Mouse (Mus musculus) heart, postnatal 10 days (tissue): ENCODE measurements around the gene Gpr107. TPM values are rescaled to one million over a fixed set of nuclear protein-coding genes. Genes with fewer than 3 reads are reported as not detected.

Experiments
- DNase-seq, 2 experiments: peaks; one replicate each; pipeline ENCODE4 v3.0.0; 2021
- intact Hi-C: fragments of 180-260 bp; cut with DNase I; formaldehyde crosslinking; loops from one replicate; pipeline ENCODE4 v1.15.1; 2025
- total RNA-seq, 2 experiments: library from RNA; stranded (reverse); gene quantifications; 2 replicates each; pipeline ENCODE4 v1.2.3; 2021

The Gpr107 gene
- total RNA-seq, 2 experiments from 2014 or later = 42.1 to 42.3 TPM

DNA sequence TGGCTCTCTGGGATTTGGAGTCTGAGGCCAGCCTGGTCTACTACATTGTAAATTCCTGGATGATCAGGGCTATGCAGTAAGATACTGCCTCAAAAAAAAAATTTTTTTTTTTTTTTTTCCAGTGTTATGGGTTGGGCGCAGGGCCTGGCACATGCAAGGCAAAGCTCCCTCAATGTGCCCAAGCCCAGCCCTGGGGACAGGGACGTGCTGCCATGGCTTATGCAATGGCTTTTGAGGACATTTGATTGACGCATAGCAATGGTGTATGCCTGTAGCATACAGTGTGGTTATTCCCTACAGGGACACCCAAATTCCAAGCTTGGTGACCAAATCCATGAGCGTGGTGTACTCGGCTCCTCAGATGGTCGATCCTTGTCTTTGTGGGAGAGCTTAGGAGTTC is 87.7 kb downstream of the Gpr107 start:
- DNase-seq = no peak
- intact Hi-C loops = no loop called here

DNA sequence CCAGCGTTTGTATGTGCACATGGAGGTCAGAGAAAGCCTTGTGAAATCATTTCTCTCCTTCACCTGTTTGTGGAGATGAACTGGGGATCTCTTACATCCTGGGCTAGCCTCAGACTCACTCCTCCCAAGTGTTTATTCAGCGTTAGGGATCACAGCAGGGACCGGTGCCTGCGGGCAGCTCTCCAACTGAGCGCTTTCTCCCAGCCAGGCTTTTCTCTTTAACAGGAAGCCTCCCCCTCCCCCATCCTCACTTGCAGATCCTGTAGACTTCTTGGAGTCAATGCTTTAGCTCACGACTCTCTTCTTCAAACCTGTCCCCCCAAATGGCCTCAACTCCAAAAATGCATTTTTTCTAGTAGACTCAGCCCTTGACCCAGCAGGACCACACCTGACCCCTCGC is 89.5 kb downstream of the Gpr107 start:
- intact Hi-C loops = no loop called here
- no peak for DNase-seq

DNA sequence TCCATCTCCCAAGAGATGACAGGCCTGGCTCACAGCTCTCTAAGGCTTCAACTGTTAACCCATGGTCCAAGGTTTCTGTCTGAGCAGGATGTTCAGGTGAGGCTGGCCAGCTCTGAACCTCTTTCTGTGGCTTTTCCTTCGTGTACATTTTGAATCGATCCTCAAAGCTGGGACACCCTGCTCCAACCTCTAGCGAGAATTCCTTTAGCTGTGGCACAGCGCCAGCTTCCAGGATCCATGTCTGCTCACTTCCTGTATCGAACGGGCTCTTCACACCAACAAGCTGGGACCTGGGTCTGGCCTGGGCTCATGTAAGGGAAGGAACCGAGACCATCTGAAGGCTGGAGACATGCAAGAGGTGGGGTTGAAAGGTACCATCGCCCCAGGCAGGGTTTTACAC is 92.1 kb downstream of the Gpr107 start:
- no peak for DNase-seq
- intact Hi-C loops = no loop called here

DNA sequence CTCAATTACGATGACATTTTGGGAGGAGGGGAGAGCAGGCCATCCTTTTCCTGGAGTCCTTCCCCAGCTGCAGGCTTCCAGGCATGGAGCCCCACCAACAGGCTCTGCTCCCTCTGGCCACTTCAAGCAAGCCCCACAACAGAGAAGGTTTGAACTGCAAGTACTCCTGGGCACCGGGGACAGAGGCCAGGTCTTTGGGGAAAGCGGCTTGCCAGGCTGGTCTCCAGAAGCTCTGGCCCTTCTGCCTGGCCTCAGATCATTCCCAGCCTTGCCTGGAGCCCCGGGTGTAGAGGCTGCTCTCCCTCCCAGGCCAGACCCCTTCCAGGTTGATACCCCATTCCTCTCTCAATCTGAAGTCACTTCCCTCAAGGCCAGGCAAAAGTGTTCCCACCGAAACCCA is 92.9 kb downstream of the Gpr107 start:
- DNase-seq = no peak
- intact Hi-C loops = loop anchor here (5.0 kb wide), 1 partner anchor 47 kb away; no protein-coding TSS in a partner anchor

DNA sequence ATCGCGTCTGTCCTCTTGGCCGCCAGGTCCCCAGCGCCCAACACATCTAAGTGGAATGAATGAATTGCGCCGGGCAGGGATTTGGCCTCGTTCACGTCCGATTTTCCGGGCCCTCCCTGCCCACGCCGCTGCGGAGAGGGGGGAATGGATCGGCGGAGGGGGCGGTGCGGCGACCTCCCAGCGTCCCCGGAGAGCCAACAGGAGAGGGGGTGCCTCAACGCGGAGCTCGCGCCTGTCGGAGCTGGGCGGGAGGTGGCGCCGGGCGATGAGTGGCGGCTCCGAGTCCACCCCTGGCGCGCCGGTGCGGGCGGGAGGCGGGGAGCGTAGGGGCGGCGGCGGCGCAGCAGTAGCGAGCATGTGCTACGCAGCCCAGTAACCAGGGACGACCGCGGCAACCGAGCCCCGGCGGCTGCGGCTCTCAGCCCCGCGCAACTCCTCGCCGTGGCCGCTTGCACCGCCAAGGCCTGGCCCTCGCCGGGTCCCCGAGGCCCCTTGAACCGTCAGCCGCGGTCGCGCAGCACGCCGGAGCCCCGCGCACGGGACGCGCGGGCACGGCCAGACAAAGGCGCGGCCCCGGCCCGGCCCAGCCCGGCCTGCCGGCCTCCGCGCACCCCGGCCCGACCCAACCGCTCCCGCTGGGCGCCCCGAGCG is 93.5 kb downstream of the Gpr107 start, which contains the start of gene Ncs1:
Ncs1 (plus strand) TSS at position 333 of the 651 bp plus-strand sequence.
- intact Hi-C loops = loop anchor here (5.0 kb wide), 1 partner anchor 47 kb away; no protein-coding TSS in a partner anchor
- peak; percentile 77 to 86 for DNase-seq

DNA sequence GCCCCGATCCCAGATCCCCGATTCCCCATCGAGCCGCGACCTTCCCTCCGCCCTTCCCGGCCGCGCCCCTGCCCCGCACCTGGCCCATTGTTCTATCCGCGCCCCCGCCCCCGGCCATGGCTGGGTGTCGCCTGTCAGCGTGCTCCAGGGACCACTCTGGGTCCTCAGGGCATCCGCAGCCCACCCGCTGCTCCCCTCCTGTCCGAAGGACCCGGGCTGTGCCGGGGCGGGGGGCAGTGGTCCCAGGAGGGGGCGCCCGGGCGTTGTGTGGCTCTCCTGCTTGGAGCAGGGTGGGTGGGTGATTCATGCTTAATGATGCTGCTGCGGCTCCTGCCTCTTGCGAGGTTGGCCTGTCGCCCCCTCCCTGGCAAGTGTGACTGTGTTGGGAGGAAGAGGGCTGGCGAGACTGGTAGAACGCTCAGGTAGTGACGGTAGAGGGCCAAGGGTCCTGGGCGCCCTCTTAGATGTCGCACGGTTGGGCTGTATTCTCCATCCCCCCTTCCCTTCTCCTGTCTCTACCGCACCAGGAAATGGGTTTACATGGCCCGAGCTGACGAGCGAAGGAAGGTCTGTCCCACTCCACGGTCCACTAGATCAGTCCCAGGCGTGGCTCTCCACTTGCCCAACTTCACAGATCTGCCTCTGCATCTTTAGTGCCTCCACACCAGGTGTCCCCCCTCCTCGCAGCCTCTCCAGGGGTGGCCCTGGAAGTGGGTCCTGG is 94.3 kb downstream of the Gpr107 start:
- DNase-seq = peak; percentile 40 to 47
- intact Hi-C loops = loop anchor here (5.0 kb wide), 1 partner anchor 46 kb away; no protein-coding TSS in a partner anchor

DNA sequence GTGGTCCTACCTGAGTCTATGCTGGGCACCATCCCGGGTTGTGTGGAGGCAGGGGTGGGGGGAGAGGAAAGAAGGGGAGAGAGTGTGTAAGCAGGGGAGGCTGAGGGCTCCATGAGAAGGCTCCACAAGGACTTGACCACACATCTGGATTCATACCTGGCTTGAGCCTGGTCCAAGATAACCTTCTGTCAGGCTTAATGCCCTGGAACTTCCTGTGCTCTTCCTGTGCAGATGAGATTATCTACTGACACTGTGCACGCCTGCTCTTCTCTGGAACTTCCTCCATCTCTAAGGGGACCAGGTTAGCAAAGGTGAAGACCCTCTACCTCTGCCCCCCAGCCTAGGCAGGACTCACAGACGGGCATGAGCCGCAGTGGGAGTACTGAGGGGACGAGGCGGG is 96.7 kb downstream of the Gpr107 start:
- DNase-seq = no peak
- intact Hi-C loops = loop anchor here (5.0 kb wide), 1 partner anchor 43 kb away; no protein-coding TSS in a partner anchor

DNA sequence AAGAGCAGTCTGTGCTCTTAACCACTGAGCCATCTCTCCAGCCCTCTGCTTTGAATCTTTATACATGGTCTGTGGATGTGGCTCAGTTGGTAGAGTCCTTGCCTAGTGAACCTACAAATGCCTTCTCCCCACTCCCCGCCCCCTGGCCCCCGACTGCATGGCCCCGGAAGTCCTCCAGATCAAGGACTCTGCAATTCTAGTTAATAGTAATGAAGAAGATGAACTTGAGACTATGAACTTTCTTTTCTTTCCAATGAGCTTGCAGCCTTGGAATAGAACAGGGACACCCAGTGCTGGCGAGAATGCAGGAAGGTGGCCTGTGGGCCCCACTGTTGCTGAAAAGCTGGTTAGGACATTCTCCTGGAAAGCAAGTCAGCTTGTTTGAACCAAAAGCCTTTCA is 100.1 kb downstream of the Gpr107 start:
- intact Hi-C loops = no loop called here
- no peak for DNase-seq

DNA sequence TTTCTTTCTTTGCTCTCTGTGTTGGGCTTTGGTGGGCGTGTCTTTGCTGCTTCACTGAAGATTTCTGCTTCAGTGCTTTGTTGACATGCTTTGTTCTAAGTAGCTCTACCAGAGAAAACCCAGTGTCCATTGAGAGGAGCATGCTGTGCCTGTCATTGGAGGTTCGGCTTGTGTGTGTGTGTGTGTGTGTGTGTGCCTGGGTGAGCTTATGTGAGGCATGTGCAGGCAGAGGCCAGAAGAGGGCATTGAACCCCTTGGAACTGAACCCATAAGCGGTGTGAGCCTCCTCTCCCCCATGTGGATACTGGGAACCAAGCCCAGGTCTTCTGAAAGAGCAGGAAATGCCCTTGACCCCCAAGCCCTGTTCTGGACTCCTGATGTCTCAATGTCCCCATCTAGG is 101.3 kb downstream of the Gpr107 start:
- no peak for DNase-seq
- intact Hi-C loops = no loop called here

DNA sequence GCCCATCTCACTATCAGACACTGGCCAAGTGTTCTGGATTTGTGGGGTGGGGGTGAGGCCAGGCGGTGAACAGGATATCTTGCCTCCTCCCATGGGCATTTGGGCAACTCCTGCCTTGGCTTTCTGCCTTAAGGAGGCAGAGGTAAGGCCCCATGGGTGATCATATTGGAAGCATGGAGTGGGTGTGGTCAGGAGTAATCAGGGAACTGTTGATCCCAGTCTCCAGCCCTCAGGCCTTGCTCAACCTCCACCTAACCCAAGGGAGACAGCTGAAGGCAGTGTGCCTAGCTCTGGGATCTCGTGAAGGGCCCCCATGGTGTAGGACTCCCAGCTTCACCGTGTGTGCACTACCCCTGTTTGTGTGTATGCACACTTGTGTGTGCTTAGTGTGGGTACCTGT is 102.7 kb downstream of the Gpr107 start:
- no peak for DNase-seq

DNA sequence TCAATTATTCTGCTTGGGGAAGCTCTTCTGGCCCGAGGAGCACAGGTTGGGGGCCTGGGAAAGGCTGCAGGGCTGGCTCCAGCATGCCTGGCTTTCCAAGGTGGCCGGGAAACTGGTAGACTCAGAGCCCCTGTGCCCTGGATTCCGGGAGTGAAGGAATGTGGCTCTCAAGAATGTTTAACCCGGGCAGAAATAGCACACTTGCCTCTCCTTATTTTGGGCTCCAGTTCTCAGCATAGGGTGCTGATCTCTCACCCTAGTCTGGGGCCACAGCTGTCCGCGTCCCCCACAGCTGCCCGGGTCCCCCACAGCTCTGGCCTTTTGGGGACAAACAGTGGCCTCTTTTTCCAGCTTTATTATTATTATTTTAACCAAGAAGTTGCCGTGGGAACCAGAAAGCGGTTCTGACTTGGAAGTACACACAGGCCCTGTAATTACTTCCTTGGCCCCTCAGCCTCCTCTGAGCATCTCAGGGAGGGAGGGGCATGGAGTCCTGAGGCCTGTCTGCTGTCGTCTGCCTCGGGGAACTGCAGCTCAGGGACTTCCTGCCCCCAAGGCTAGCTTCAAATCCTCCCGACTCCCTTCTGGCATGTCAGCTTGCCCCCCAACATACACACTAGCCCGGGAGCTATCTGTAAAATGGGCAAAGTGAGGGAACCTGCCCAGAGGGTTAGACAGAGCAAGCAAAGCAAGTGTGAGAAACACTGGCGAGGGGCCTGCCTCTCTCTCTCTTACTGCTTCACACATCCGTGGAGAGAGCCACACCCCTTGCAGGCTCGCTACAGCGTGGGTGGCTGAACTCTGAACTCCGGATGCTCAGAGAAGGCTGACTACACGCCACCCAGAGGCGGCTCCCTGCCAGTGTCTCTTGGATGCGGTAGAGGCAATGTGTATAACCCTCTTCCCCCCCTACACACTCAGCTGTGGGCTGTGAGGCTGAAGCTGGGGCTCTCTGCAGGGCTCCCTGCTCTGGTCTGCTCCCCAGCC is 104.1 kb downstream of the Gpr107 start:
- DNase-seq = peak; percentile 80 to 84
- intact Hi-C loops = no loop called here

More for the DNA sequence above, 102.7 kb downstream of the Gpr107 start:
- intact Hi-C loops = no loop called here

DNA sequence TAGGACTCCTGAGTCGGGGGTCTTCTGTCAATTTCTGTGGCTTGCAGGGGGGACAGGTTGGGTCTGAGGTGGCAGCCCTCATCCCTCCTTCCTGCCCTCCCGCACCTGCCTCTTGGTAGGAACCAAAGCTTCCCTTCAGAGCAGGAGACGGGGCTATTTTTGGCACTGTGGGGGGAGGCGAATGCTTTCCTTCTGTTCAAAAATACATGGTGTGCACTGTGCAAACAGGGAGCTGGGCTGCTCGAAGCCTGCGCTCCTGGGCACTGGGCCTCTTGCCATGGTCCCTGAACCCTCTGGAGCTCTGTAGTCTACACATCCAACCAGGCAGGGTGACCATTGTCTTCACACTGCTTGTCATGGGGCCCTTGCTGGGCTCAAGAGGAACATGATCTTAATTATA is 105.0 kb downstream of the Gpr107 start:
- peak; percentile 48 for DNase-seq
- intact Hi-C loops = no loop called here

DNA sequence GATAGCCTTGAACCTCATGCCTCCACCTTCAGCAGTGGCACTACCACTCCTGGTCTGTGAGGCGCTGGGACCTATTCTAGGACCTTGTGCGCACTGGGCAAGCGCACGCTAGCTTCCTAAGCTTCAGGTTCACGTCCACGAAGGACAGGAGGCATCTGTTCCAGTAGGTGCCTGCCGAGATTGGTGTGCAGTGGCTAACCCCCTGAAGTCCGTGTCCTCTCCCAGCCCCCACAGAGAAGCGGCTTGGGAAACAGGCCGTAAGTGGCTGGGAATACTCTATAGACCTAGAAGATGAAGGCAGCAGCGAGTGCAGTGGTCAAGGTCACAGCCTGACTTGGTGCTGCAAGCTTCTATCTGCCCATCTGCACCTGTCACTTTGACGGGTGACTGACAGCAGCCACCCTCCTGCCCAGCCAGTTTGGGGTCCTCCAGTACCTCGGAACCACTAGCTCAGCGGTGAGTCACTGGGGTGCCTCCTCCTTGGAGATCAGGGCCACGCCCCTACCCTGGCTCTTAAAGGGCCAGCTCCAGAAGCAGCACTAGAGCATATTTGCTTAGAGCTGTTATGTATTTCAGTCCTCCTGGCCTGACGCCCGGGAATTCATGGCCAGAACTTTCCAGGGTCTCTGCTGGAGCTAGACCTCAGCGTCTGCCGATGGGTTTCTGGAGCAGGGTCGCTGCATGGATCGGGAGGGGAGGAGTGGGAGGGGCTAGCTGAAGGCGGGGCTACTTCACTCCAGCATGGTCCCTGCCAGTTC is 106.7 kb downstream of the Gpr107 start:
- peak; percentile 88 to 89 for DNase-seq
- intact Hi-C loops = no loop called here

DNA sequence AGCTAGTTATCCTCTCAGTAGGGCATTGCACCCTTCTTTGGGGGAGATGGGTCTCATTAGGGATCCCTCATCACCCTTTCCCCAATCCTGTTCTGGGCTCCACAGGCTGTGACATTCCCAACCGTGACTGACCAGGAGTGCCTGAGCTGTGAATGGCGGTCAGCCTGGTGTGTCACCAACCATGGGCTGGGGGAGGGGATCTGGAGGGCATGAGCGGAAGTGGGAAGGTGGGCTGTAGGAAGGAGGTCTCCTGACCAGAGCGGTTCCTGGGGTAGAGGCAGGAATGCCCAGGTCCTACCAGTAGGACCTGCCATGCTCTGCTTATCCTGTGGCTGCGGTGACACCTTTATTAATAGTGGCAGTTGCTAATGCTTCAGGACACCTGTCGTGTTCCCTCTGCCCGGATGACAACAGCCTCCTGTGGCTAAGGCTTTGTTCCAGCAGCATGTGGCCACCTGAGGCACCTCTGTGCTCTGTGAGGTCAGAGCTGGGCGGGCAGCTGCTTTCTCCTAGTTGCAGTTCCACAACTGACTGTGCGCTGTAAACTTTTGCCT is 107.3 kb downstream of the Gpr107 start:
- intact Hi-C loops = no loop called here
- DNase-seq = peak in 1 of 2 experiments; percentile 46

DNA sequence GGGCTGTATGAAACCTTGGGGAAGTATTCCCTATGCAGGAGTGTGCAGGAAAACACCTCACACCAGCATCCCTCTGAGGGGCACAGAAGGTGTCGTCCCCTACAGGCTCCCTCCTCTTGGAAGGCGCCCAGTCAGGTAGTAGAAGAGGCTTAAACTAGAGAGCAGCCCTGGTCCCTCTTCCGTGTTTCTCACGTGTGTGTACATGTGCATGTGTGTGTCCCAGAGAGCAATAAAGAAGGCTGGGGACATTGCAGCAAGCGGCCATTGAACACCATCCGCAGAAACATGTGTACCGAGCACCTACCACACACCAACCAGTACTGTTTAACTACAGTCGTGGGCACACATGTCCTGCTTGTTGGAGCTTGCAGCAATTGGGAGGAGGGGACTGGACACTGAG is 108.4 kb downstream of the Gpr107 start:
- intact Hi-C loops = no loop called here
- DNase-seq = no peak

DNA sequence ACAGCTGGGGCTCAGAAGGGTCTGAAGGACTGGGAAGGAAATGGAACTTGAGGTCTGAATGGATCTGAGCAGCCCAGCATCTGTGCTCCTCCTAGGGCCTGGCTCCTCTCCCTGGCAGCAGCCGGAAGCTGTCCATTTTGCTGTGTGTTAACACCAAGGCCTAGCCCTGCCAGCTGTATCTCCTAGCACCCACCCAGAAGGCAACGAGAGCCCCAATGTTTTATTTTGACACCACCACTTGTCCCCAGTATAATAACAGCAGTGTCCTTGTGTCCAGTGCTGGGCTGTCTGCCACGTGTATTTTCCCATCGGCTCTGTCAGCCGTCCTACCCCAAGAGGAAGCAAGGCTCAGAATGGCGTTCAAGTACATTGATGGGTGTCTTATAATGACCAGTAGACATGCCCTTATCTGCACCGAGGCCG is 110.9 kb downstream of the Gpr107 start:
- intact Hi-C loops = no loop called here
- DNase-seq = peak; percentile 60 to 66

DNA sequence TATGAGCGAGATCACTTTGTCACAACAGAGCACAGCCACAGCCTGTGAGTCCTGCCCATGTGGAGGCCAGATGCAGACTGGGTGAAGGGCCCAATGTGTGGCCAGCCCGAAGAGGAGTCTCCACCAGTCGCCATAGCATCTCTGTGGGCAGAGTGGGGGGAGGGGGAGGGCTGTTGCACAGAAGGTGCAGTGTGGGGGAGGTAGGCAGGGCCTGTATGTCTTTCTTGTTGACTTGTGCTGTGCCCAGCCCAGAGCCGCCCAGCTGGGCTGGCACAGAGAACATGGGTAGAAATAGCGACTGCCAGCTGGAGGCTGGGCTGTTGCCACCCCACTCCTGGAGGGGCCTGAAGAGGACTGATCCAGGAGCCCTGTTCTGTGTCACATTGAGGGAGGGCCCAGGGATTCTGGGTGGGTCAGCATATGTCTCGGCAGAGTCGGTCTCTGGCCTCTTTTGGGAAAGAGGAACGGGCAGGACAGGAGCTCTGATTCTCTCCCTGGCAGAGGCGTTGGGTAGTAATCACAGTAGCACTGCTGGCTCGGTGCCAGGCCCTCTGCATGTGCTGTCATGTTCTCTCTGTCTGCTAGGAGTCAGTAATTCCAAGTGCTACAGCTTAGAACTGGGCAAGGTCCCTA is 111.7 kb downstream of the Gpr107 start:
- intact Hi-C loops = no loop called here
- peak; percentile 85 to 86 for DNase-seq

DNA sequence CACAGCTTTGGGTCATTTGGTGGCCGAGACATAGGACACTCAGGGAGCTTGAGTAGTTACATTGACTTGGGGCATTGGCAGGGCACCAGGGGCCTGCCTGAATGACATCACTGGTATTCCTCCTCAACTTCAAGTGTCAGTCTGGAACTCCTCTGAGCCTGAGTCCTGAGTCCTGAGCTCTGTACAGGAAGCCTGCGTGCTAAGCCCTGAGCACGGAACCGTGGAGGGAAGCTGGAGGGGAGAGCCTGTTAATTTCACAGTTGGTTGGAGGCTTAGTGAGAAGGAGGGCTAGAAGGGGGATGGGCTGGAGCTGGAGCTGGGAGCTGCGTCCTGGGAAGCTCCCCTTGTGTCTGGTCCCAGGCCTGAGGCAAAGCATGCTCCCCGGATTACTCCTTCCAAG is 115.3 kb downstream of the Gpr107 start:
- DNase-seq = no peak
- intact Hi-C loops = no loop called here
